8 mouse cellular contexts compared by ENCODE assay signal in genomic region chr12:3980991-3981349, GRCm38 (mm10). TPM values are rescaled to one million over a fixed set of nuclear protein-coding genes. Genes with fewer than 3 reads are reported as not detected.
A peak's percentile ranks its signal among the peaks of the same experiment; 100 is the strongest.
DNase-seq lines count a peak whose midpoint lies in the region; ATAC-seq and TF ChIP-seq lines count a peak whose summit lies in the region.

No protein-coding gene starts in this region.

- peaks cover 21% of the 10 kb centered on the region for H3K36me3 ChIP-seq in heart, embryonic 13.5 days
- H3K36me3 ChIP-seq in E14TG2a.4 (ENCODE audit: insufficient read depth, low read length), result no peaks in the 10 kb centered on the region
- H3K36me3 ChIP-seq in forebrain, embryonic 13.5 days (ENCODE audit: poor library complexity, severe bottlenecking), result peaks cover 49% of the 10 kb centered on the region
- H3K36me3 ChIP-seq in liver, embryonic 16.5 days (ENCODE audit: control insufficient read depth, insufficient read depth), result no peaks in the 10 kb centered on the region

- 59% methylated on average over 1 of the region's 1 CpGs for WGBS in heart, embryonic 13.5 days
- 67% methylated on average over 1 of the region's 1 CpGs for WGBS in forebrain, embryonic 13.5 days
- WGBS in liver, embryonic 16.5 days (ENCODE audit: insufficient replicate concordance), result 53% methylated on average over 1 of the region's 1 CpGs

- H3K27me3 ChIP-seq in heart, embryonic 13.5 days (replicated peaks), result peaks cover 8% of the 10 kb centered on the region; the same call in 1 of the 2 replicates
- peaks cover 18% of the 10 kb centered on the region for H3K27me3 ChIP-seq in E14TG2a.4 (ENCODE audit: insufficient read depth, low read length)
- no peaks in the 10 kb centered on the region for H3K27me3 ChIP-seq in forebrain, embryonic 13.5 days
- H3K27me3 ChIP-seq in liver, embryonic 16.5 days (ENCODE audit: control insufficient read depth, insufficient read depth, low read depth, low read length), result peaks cover 9% of the 10 kb centered on the region

- H3K9me3 ChIP-seq in heart, embryonic 13.5 days, result no peaks in the 10 kb centered on the region
- no peaks in the 10 kb centered on the region for H3K9me3 ChIP-seq in E14TG2a.4 (ENCODE audit: low read length)
- no peaks in the 10 kb centered on the region for H3K9me3 ChIP-seq in forebrain, embryonic 13.5 days (replicated peaks)
- no peaks in the 10 kb centered on the region for H3K9me3 ChIP-seq in liver, embryonic 16.5 days (replicated peaks; ENCODE audit: control insufficient read depth, low read length)

- peak overlapping the region; percentile 58 for H3K27ac ChIP-seq in heart, embryonic 13.5 days (replicated peaks)
- peak overlapping the region; percentile 3; the same call in 1 of the 2 replicates for H3K27ac ChIP-seq in forebrain, embryonic 13.5 days
- H3K27ac ChIP-seq in liver, embryonic 16.5 days (ENCODE audit: low read length), result no peak overlapping the region

- DNase-seq in heart, postnatal 25 days (ENCODE audit: low spot score), result no peak
- no peak for DNase-seq in frontal cortex, postnatal 25 days (ENCODE audit: low spot score in 2 of 2)
- no peak for DNase-seq in left cerebral cortex, adult 8-10 months (ENCODE audit: low spot score in 2 of 2)

- intact Hi-C loops in heart, postnatal 25 days (cut with DNase I), result loop anchor here (10.0 kb wide), 1 partner anchor 254 kb away; the partner anchor contains the start of genes Cenpo and Ptrhd1

- H3K9ac ChIP-seq in heart, embryonic 13.5 days, result peak overlapping the region; percentile 71
- no peak overlapping the region for H3K9ac ChIP-seq in forebrain, embryonic 13.5 days
- H3K9ac ChIP-seq in liver, embryonic 16.5 days (ENCODE audit: low read depth, low read length), result no peak overlapping the region

- peaks cover 25% of the 10 kb centered on the region for H3K4me1 ChIP-seq in heart, embryonic 13.5 days
- peaks cover 48% of the 10 kb centered on the region for H3K4me1 ChIP-seq in E14TG2a.4 (replicated peaks; ENCODE audit: low read depth, low read length)
- H3K4me1 ChIP-seq in forebrain, embryonic 13.5 days, result peaks cover 18% of the 10 kb centered on the region
- peaks cover 5% of the 10 kb centered on the region for H3K4me1 ChIP-seq in liver, embryonic 16.5 days (ENCODE audit: control insufficient read depth, low read depth, low read length)

- H3K4me3 ChIP-seq in heart, embryonic 13.5 days, result peak overlapping the region; percentile 56
- peak overlapping the region; percentile 85 for H3K4me3 ChIP-seq in E14TG2a.4 (replicated peaks; ENCODE audit: low read length)
- peak overlapping the region; percentile 42 for H3K4me3 ChIP-seq in forebrain, embryonic 13.5 days
- no peak overlapping the region for H3K4me3 ChIP-seq in liver, embryonic 16.5 days (ENCODE audit: low read depth, low read length)

- no peak for ATAC-seq in heart, embryonic 13.5 days (ENCODE audit: extremely low read depth, insufficient number of reproducible peaks, low FRiP score, low TSS enrichment)
- 0 out of 2 replicates have a peak, but pooled peaks have one; percentile 0 for ATAC-seq in forebrain, embryonic 13.5 days
- ATAC-seq in liver, embryonic 16.5 days (ENCODE audit: low read depth), result no peak
- ATAC-seq in inflammation-experienced regulatory T-cells, adult 6 months, result no peak

- peak overlapping the region; percentile 78 for H3K4me2 ChIP-seq in heart, embryonic 13.5 days
- H3K4me2 ChIP-seq in forebrain, embryonic 13.5 days, result peak overlapping the region; percentile 82
- peak overlapping the region; percentile 66 for H3K4me2 ChIP-seq in liver, embryonic 16.5 days (ENCODE audit: low read depth, low read length)

- no peak for TF ChIP-seq CTCF in E14TG2a.4 (conservative IDR thresholded peaks at IDR 0.05; ENCODE audit: low read length)

RNA-seq across cellular contexts. Expression of gene Pomc, which starts 26.2 kb away (rescaled TPM):
- polyA plus RNA-seq in heart, embryonic 13.5 days (2015; fragmentation: Nextera tagmentation; extraction: Ambion mirVana), result 1.4 and 1.6 TPM in 2 replicates
- total RNA-seq in heart, postnatal 25 days (2021), result under 1 TPM in 1 of 2 experiments, not detected in 1; 0.26 TPM
- 13.1 and 24.1 TPM in 2 replicates for polyA plus RNA-seq in forebrain, embryonic 13.5 days (2015; fragmentation: Nextera tagmentation; extraction: Ambion mirVana)
- 0.28 and 0.34 TPM in 2 replicates for polyA plus RNA-seq in liver, embryonic 16.5 days (2015; fragmentation: Nextera tagmentation; extraction: Ambion mirVana)
- polyA plus RNA-seq in inflammation-experienced regulatory T-cells, adult 6 months (2017; shearing (Covaris generic)), result 1 to 10 TPM; 1.3 to 2.6 (median 1.4) TPM
- 1 to 10 TPM; 2.3 to 9.3 (median 2.8) TPM for total RNA-seq in left cerebral cortex, adult 8-10 months (2022)

RNA-seq across cellular contexts. Expression of gene Efr3b, which starts 57.7 kb away (rescaled TPM):
- 5.9 and 6.2 TPM in 2 replicates for polyA plus RNA-seq in heart, embryonic 13.5 days (2015; fragmentation: Nextera tagmentation; extraction: Ambion mirVana)
- total RNA-seq in heart, postnatal 25 days (2021), result 1 to 10 TPM; 7.3 to 7.9 TPM
- polyA plus RNA-seq in forebrain, embryonic 13.5 days (2015; fragmentation: Nextera tagmentation; extraction: Ambion mirVana), result 20.7 and 24.4 TPM in 2 replicates
- polyA plus RNA-seq in liver, embryonic 16.5 days (2015; fragmentation: Nextera tagmentation; extraction: Ambion mirVana), result 0.08 TPM in 2 replicates
- under 1 TPM in 2 of 3 experiments, not detected in 1; 0.29 to 0.43 TPM for polyA plus RNA-seq in inflammation-experienced regulatory T-cells, adult 6 months (2017; shearing (Covaris generic))
- 100 to 1,000 TPM; 116 to 119 (median 117) TPM for total RNA-seq in left cerebral cortex, adult 8-10 months (2022)
